Mouse (Mus musculus) heart, embryonic 10.5 days (tissue): ENCODE measurements around the gene Rem1. TPM values are rescaled to one million over a fixed set of nuclear protein-coding genes. Genes with fewer than 3 reads are reported as not detected.

ENCODE experiments used
- polyA plus RNA-seq: library from polyadenylated mRNA; unstranded; fragments of >200 nt; fragmentation: Nextera tagmentation; extraction: Ambion mirVana; gene quantifications from 2 replicates; pipeline ENCODE4 v1.2.1, GENCODE M21; 2016

The Rem1 gene
- polyA plus RNA-seq, 1 experiment from 2014 or later: 4.9 TPM

Other genes with a start within 250 kb of the Rem1 start
- gene Sox12, start 228.9 kb upstream of the Rem1 start, polyA plus RNA-seq: 6.7 and 10.5 TPM in 2 replicates
- gene Zcchc3, start 211.9 kb upstream of the Rem1 start, polyA plus RNA-seq: 50.6 and 71.3 TPM in 2 replicates
- gene 6820408C15Rik, start 211.4 kb upstream of the Rem1 start, polyA plus RNA-seq: 1.2 and 1.4 TPM in 2 replicates
- not detected in 2 replicates for gene Defb23, start 162.3 kb upstream of the Rem1 start, polyA plus RNA-seq
- gene Defb20, start 149.9 kb upstream of the Rem1 start, polyA plus RNA-seq: not detected in 2 replicates
- not detected in 2 replicates for gene Defb22, start 136.8 kb upstream of the Rem1 start, polyA plus RNA-seq
- gene Defb26, start 115.3 kb upstream of the Rem1 start, polyA plus RNA-seq: not detected in 2 replicates
- gene Defb28, start 108.7 kb upstream of the Rem1 start, polyA plus RNA-seq: not detected in 2 replicates
- not detected in 2 replicates for gene Defb29, start 86.9 kb upstream of the Rem1 start, polyA plus RNA-seq
- gene Gm17416, start 57.6 kb upstream of the Rem1 start, polyA plus RNA-seq: not detected in 2 replicates
- gene Defb21, start 54.2 kb upstream of the Rem1 start, polyA plus RNA-seq: not detected in 2 replicates
- 0.40 and 0.58 TPM in 2 replicates for gene Defb19, start 46.6 kb upstream of the Rem1 start, polyA plus RNA-seq
- not detected in 2 replicates for gene Defb45, start 27.6 kb upstream of the Rem1 start, polyA plus RNA-seq
- gene Defb36, start 22.6 kb upstream of the Rem1 start, polyA plus RNA-seq: not detected in 2 replicates
- gene Defb25, start 3.9 kb upstream of the Rem1 start, polyA plus RNA-seq: 0.67 TPM in 1 of 2 replicates, not detected in the other
- 84.1 and 103 TPM in 2 replicates for gene H13, start 42.5 kb downstream of the Rem1 start, polyA plus RNA-seq
- 28.0 and 33.2 TPM in 2 replicates for gene Mcts2, start 60.1 kb downstream of the Rem1 start, polyA plus RNA-seq
- gene Id1, start 109.3 kb downstream of the Rem1 start, polyA plus RNA-seq: 92.5 and 124 TPM in 2 replicates
- gene Cox4i2, start 127.2 kb downstream of the Rem1 start, polyA plus RNA-seq: 18.8 and 21.1 TPM in 2 replicates
- 72.8 and 76.2 TPM in 2 replicates for gene Bcl2l1, start 204.8 kb downstream of the Rem1 start, polyA plus RNA-seq
- 74.7 and 97.0 TPM in 2 replicates for gene Tpx2, start 221.0 kb downstream of the Rem1 start, polyA plus RNA-seq